Mouse (Mus musculus): Measurements from ENCODE around the gene Pid1.

GRCm38 (mm10) chr1:84366553-84366952, 2.6 kb upstream of the Pid1 start:
- TF ChIP-seq POLR2A (IDR thresholded peaks at IDR 0.05; ENCODE audit: insufficient read depth, low read length) (no peak), CTCF (IDR thresholded peaks at IDR 0.05; ENCODE audit: low read depth, low read length) (no peak)
